ENCODE assay signal across 10 mouse cellular contexts in the genomic region with DNA sequence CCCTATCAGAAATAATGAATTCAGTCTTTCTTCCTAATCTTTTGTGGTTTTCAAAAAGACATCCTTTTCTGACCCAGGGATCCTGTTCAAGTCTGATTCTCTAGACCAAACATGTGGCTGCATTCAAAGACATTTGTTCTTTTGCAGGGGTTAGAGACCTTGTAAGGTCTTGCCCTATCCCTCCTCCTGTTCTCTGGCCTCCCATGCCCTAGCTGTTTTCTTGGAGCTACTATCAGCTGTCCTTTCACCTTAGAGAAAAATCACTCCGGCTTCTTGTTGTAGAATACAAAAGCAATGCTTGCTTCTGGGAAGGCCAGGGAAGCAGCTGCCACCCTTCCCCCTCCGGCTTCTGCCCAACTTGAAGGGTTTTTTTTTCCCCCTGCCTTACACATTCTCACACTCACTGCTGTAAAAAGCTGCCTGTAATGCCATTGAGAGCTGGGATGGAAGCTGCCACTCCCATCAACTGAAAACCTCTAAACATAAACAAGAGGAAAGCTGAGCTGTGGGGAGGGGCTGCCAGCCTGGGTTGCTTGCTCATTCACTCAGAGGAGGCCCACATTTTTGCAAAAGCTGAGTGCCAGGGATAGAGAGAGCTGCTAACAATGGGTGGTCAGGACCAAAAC.
A peak's percentile ranks its signal among the peaks of the same experiment; 100 is the strongest.
DNase-seq lines count a peak whose midpoint lies in the region; ATAC-seq lines count a peak whose summit lies in the region.
"Had no signal": no experiment of that assay in that cellular context is flagged by ENCODE, and none has a peak within 500 bp of the region (broad histone marks: within the 10 kb centered on the region; RNA-seq: fewer than 3 reads in every experiment).

No protein-coding gene starts in this region.

- peak; percentile 22 for DNase-seq in ES-CJ7 (ENCODE audit: low read depth, low spot score)
- peak; percentile 16 for DNase-seq in ZHBTc4 (ENCODE audit: low read depth, low spot score)
- peak; percentile 82 for DNase-seq in forebrain, embryonic 14.5 days (ENCODE audit: low spot score)
- DNase-seq in mesoderm, embryonic 11.5 days (ENCODE audit: low read depth, low spot score), result peak; percentile 29
- no peak for DNase-seq in cerebellum, postnatal 14 days
- no peak for DNase-seq in heart, postnatal 10 days
- no peak for DNase-seq in urinary bladder, adult 2 months (ENCODE audit: low spot score)
- DNase-seq in spleen, postnatal 36 days (ENCODE audit: low spot score in 2 of 2), result no peak
- DNase-seq: kidney, postnatal 36 days had no signal

- intact Hi-C loops in heart, postnatal 10 days (cut with DNase I), result no loop called here

- 28% methylated on average over 2 of the region's 2 CpGs for WGBS in forebrain, embryonic 14.5 days

- no peak overlapping the region for H3K9ac ChIP-seq in forebrain, embryonic 14.5 days (ENCODE audit: low read length)
- H3K9ac ChIP-seq: liver, embryonic 15.5 days had no signal

- no peak overlapping the region for H3K4me2 ChIP-seq in forebrain, embryonic 14.5 days (ENCODE audit: low read length)
- H3K4me2 ChIP-seq: liver, embryonic 15.5 days had no signal

- no peaks in the 10 kb centered on the region for H3K36me3 ChIP-seq in forebrain, embryonic 14.5 days (ENCODE audit: control insufficient read depth, insufficient read depth, low read length)
- H3K36me3 ChIP-seq: liver, embryonic 15.5 days had no signal

- H3K4me3 ChIP-seq in forebrain, embryonic 14.5 days (ENCODE audit: low read depth, low read length), result no peak overlapping the region
- H3K4me3 ChIP-seq: liver, embryonic 15.5 days had no signal

- H3K27ac ChIP-seq in forebrain, embryonic 14.5 days (ENCODE audit: low read depth, low read length), result peak overlapping the region; percentile 70
- H3K27ac ChIP-seq: liver, embryonic 15.5 days had no signal

- peaks cover 5% of the 10 kb centered on the region; the same call in 1 of the 2 replicates for H3K4me1 ChIP-seq in forebrain, embryonic 14.5 days (ENCODE audit: control insufficient read depth, insufficient read depth, low read length)
- H3K4me1 ChIP-seq: liver, embryonic 15.5 days had no signal

- no peaks in the 10 kb centered on the region for H3K27me3 ChIP-seq in forebrain, embryonic 14.5 days (replicated peaks; ENCODE audit: control insufficient read depth, insufficient read depth, low read length)
- H3K27me3 ChIP-seq: liver, embryonic 15.5 days had no signal

- H3K9me3 ChIP-seq in forebrain, embryonic 14.5 days (replicated peaks; ENCODE audit: control insufficient read depth, low read length), result no peaks in the 10 kb centered on the region
- H3K9me3 ChIP-seq: liver, embryonic 15.5 days had no signal

- ATAC-seq in forebrain, embryonic 14.5 days, result peak; percentile 90

Comparison
In these comparisons a context has a peak if more than half of its experiments do, and no peak if none do; other contexts are left out.
1. DNase-seq: peak in ES-CJ7 (single experiment), ZHBTc4 (single experiment), forebrain, embryonic 14.5 days (single experiment) and mesoderm, embryonic 11.5 days (single experiment); none in cerebellum, postnatal 14 days (0 of 2), heart, postnatal 10 days (0 of 2), urinary bladder, adult 2 months (single experiment) and spleen, postnatal 36 days (0 of 2).